ENCODE assay signal across 11 mouse cellular contexts in genomic region chr19:32032881-32033280, GRCm38 (mm10).
"Had no signal": no experiment of that assay in that cellular context is flagged by ENCODE, and none has a peak within 500 bp of the region (broad histone marks: within the 10 kb centered on the region; RNA-seq: fewer than 3 reads in every experiment).

No protein-coding gene starts in this region.

- H3K27me3 ChIP-seq: limb, embryonic 13.5 days; midbrain, embryonic 12.5 days; neural tube, embryonic 13.5 days had no signal

- H3K4me1 ChIP-seq: limb, embryonic 13.5 days; midbrain, embryonic 12.5 days; neural tube, embryonic 13.5 days had no signal

- H3K36me3 ChIP-seq: limb, embryonic 13.5 days; midbrain, embryonic 12.5 days; neural tube, embryonic 13.5 days had no signal

- H3K4me3 ChIP-seq: layer of hippocampus, adult 2 months; limb, embryonic 13.5 days; midbrain, embryonic 12.5 days; neural tube, embryonic 13.5 days had no signal

- H3K27ac ChIP-seq: kidney, postnatal 0 days; layer of hippocampus, adult 2 months; limb, embryonic 13.5 days; liver, embryonic 14.5 days; midbrain, embryonic 12.5 days; neural tube, embryonic 13.5 days had no signal

- H3K9me3 ChIP-seq: limb, embryonic 13.5 days; midbrain, embryonic 12.5 days; neural tube, embryonic 13.5 days had no signal

- DNase-seq: kidney, adult 9 months; kidney, postnatal 36 days; lung, adult 18-20 months; retina, postnatal 1 day; thymus, postnatal 36 days had no signal
